Mouse (Mus musculus) liver, embryonic 14.5 days (tissue): ENCODE measurements at regions not wholly inside any gene's neighbourhood (a gene's known extent, or its start where the extent isn't known, plus 50 kb on each side); places are given as distances from the start of the nearest gene placed in this dataset.

Experiments
- ATAC-seq: fragments of 200-750 bp; cut with Nextera tagmentation; 2 replicates; pipeline ENCODE4 v1.8.0; 2017; ENCODE audit warnings: moderate number of reproducible peaks, mild to moderate bottlenecking, moderate library complexity; ENCODE audit not compliant: insufficient read depth
- DNase-seq, 3 experiments: peaks; one replicate each; pipeline ENCODE4 v3.0.0-alpha.2; 2012 to 2013; ENCODE audit warnings: low read depth in 3 of 3, low spot score in 3 of 3
- H3K27ac ChIP-seq: fragments of 300-500 bp; sonication (generic); 2 replicates; pipeline ENCODE4 v1.5.1; 2014; ENCODE audit warnings: moderate library complexity, mild to moderate bottlenecking, control low read depth, inconsistent platforms
- H3K27me3 ChIP-seq: fragments of 300-500 bp; sonication (generic); 2 replicates; pipeline ENCODE4 v1.6.1; 2014; ENCODE audit warnings: mild to moderate bottlenecking, low read length, moderate library complexity; ENCODE audit not compliant: control insufficient read depth, insufficient read depth
- H3K36me3 ChIP-seq: fragments of 300-500 bp; sonication (generic); replicated peaks from 2 replicates; pipeline ENCODE4 v1.6.1; 2014; ENCODE audit warnings: low read depth; ENCODE audit not compliant: control insufficient read depth, insufficient read depth
- H3K4me1 ChIP-seq, 2 experiments: fragments of 200-500 bp in 1 of 2; fragments of 300-500 bp in 1 of 2; sonication (generic) in 1 of 2; replicated peaks; 2 replicates each; pipeline ENCODE4 v1.6.1; 2012 to 2014; ENCODE audit warnings: antibody characterized with exemption in 1 of 2, inconsistent platforms in 1 of 2, low read length in 1 of 2; ENCODE audit not compliant: control insufficient read depth in 2 of 2, insufficient read depth in 2 of 2
- H3K4me2 ChIP-seq: fragments of 300-500 bp; sonication (generic); 2 replicates; pipeline ENCODE4 v1.6.1; 2014; ENCODE audit warnings: low read depth, mild to moderate bottlenecking, control low read depth, moderate library complexity
- H3K4me3 ChIP-seq, 2 experiments: fragments of 200-500 bp in 1 of 2; fragments of 300-500 bp in 1 of 2; sonication (generic) in 1 of 2; 2 replicates each; pipeline ENCODE4 v1.5.1; 2012 to 2014; ENCODE audit warnings: low read depth in 2 of 2, low read length in 2 of 2, mild to moderate bottlenecking in 2 of 2, control low read depth in 1 of 2, inconsistent platforms in 1 of 2, moderate library complexity in 1 of 2; ENCODE audit not compliant: insufficient read depth in 1 of 2
- H3K9ac ChIP-seq: fragments of 300-500 bp; sonication (generic); replicated peaks from 2 replicates; pipeline ENCODE4 v1.6.1; 2014; ENCODE audit warnings: mild to moderate bottlenecking, control low read depth, moderate library complexity
- H3K9me3 ChIP-seq: fragments of 300-500 bp; sonication (generic); 2 replicates; pipeline ENCODE4 v1.6.1; 2016; ENCODE audit warnings: low read length, mixed read lengths; ENCODE audit not compliant: control insufficient read depth
- CTCF ChIP-seq: IDR thresholded peaks from 2 replicates; pipeline ENCODE4 v1.5.1; 2016; ENCODE audit warnings: antibody characterized with exemption, low read depth, control low read depth
- EP300 ChIP-seq: IDR thresholded peaks from 2 replicates; pipeline ENCODE4 v1.6.1; 2016; ENCODE audit warnings: antibody characterized with exemption, low read depth
- WGBS: fragments of 180-500 bp; shearing (Covaris S2); extraction: QIAGEN DNeasy Blood & Tissue Kit; methylation state at CpG from one replicate; pipeline ENCODE4 v1.1.7; 2014; ENCODE audit not compliant: insufficient replicate concordance; 5-methylcytosine and 5-hydroxymethylcytosine counted together

GRCm38 (mm10) chr8:92732229-92732628, 58.1 kb downstream of the Irx6 start:
- no peaks in the 10 kb centered on the region for H3K36me3 ChIP-seq
- no peak overlapping the region for H3K27ac ChIP-seq
- TF ChIP-seq EP300 (no peak), CTCF (no peak)
- 61% methylated on average over 9 of the region's 9 CpGs for WGBS
- no peaks in the 10 kb centered on the region for H3K9me3 ChIP-seq
- no peak overlapping the region for H3K4me3 ChIP-seq
- no peaks in the 10 kb centered on the region for H3K27me3 ChIP-seq
- H3K4me1 ChIP-seq = no peaks in the 10 kb centered on the region
- DNase-seq = no peak
- no peak overlapping the region for H3K9ac ChIP-seq
- no peak for ATAC-seq
- no peak overlapping the region for H3K4me2 ChIP-seq

DNA sequence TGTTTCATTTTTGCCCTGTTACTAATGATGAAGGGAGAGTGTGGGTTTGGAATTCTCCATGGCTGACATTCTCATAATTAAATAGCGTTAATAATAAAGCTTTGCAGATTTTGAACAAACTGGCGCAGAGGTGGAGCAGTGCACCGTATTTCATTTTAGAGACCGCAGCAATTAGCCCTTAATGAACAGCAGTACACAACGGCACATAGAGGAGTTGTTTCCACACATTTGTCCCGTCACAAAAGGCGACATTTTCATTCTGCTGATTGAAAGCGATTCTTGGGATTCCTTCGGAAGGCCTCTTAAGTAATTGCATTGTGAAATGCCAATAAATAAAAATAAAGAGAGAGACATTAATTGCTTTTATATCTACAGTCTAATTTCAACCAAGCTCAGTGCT, 61.6 kb downstream of the Irx6 start:
- ATAC-seq (no peak), DNase-seq (no peak)
- Histone ChIP-seq H3K36me3 (no peaks in the 10 kb centered on the region), H3K27ac (no peak overlapping the region), H3K9ac (no peak overlapping the region), H3K4me3 (no peak overlapping the region), H3K27me3 (no peaks in the 10 kb centered on the region), H3K9me3 (no peaks in the 10 kb centered on the region), H3K4me1 (no peaks in the 10 kb centered on the region), H3K4me2 (no peak overlapping the region)
- TF ChIP-seq CTCF (no peak), EP300 (no peak)
- 74% methylated on average over 9 of the region's 9 CpGs for WGBS

- Histone ChIP-seq H3K36me3 (no peaks in the 10 kb centered on the region), H3K27me3 (no peaks in the 10 kb centered on the region), H3K9me3 (no peaks in the 10 kb centered on the region), H3K9ac (no peak overlapping the region), H3K4me3 (no peak overlapping the region), H3K4me2 (no peak overlapping the region), H3K27ac (no peak overlapping the region), H3K4me1 (no peaks in the 10 kb centered on the region)
- TF ChIP-seq CTCF (no peak), EP300 (no peak)
- no peak for DNase-seq
- 27% methylated on average over 1 of the region's 1 CpGs for WGBS
- ATAC-seq = no peak
Measured at GRCm38 (mm10) chr8:92738080-92738479, 64.0 kb downstream of the Irx6 start.

DNA sequence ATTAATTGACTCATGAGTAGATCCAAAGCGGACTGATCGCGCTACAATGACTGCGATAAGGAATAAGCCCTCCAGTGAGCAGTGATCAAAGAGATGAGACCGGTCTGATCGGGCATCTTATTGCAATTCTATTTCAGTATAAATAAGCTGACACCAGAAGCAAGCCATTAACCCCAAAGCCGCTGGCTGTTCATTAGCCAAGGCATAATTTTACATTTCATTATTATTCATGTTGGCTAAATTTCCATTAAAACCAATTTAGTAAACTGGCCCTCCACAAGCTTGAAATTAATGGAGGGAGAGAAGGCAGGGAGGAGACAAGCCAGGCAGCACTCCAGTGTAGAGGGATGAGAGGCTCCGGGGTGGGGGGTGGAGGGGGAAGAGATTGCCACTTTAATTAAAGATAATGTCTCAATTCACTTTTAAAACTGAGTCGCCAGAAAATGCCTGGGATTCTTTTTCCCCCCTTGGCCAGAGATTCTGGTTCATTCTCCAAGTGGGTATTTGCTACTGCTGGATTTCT, 66.3 kb downstream of the Irx6 start:
- H3K4me3 ChIP-seq = no peak overlapping the region
- no peaks in the 10 kb centered on the region for H3K36me3 ChIP-seq
- H3K4me1 ChIP-seq = no peaks in the 10 kb centered on the region
- no peaks in the 10 kb centered on the region for H3K9me3 ChIP-seq
- H3K27ac ChIP-seq = no peak overlapping the region
- H3K9ac ChIP-seq = no peak overlapping the region
- H3K27me3 ChIP-seq = no peaks in the 10 kb centered on the region
- WGBS = 67% methylated on average over 9 of the region's 9 CpGs
- TF ChIP-seq CTCF (no peak), EP300 (no peak)
- H3K4me2 ChIP-seq = no peak overlapping the region
- no peak for ATAC-seq
- DNase-seq = no peak

GRCm38 (mm10) chr8:92741836-92742235, 67.7 kb downstream of the Irx6 start:
- Histone ChIP-seq H3K27me3 (no peaks in the 10 kb centered on the region), H3K4me2 (no peak overlapping the region), H3K4me1 (no peaks in the 10 kb centered on the region), H3K4me3 (no peak overlapping the region), H3K27ac (no peak overlapping the region), H3K9ac (no peak overlapping the region), H3K36me3 (no peaks in the 10 kb centered on the region), H3K9me3 (no peaks in the 10 kb centered on the region)
- ATAC-seq = no peak
- TF ChIP-seq EP300 (no peak), CTCF (no peak)
- 55% methylated on average over 3 of the region's 3 CpGs for WGBS
- DNase-seq = no peak

DNA sequence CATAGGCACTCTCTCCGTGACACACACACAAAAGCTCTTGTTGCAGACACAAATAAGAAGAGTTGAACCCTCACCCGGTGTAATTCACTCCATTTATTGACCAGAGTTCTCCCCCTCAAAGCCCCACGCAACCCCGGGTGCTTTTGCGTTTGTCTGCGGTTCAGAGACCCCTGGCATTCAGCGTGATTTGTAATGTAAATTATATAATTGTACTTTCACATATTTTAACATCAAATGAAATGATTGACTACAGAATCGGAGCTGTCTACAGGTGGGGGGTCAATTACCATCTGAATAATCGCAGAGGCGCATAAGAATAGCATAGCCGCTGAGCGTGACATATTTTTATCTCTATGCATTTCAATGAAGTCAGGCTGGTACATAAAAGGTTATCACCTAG, 69.0 kb downstream of the Irx6 start:
- no peak overlapping the region for H3K4me3 ChIP-seq
- H3K36me3 ChIP-seq = no peaks in the 10 kb centered on the region
- H3K27me3 ChIP-seq = no peaks in the 10 kb centered on the region
- no peak for ATAC-seq
- no peak overlapping the region for H3K27ac ChIP-seq
- 62% methylated on average over 12 of the region's 12 CpGs for WGBS
- no peak overlapping the region for H3K4me2 ChIP-seq
- DNase-seq = no peak
- H3K4me1 ChIP-seq = no peaks in the 10 kb centered on the region
- TF ChIP-seq CTCF = no peak
- no peak for TF ChIP-seq EP300
- no peaks in the 10 kb centered on the region for H3K9me3 ChIP-seq
- H3K9ac ChIP-seq = no peak overlapping the region
